Mouse (Mus musculus) A20 (cell line): ENCODE measurements at regions not wholly inside any gene's neighbourhood (a gene's known extent, or its start where the extent isn't known, plus 50 kb on each side); places are given as distances from the start of the nearest gene placed in this dataset.

Experiments
- DNase-seq: peaks from one replicate; pipeline ENCODE4 v3.0.0-alpha.2; 2011; ENCODE audit warnings: low read depth, low spot score

GRCm38 (mm10) chrX:107477066-107477465, 73.9 kb upstream of the Itm2a start:
- peak; percentile 43 for DNase-seq

GRCm38 (mm10) chrX:107469242-107469641, 66.1 kb upstream of the Itm2a start:
- no peak for DNase-seq
